Mouse (Mus musculus) cerebellum, postnatal 10 days (tissue): ENCODE data around the gene Cpn2.
A peak's percentile ranks its signal among the peaks of the same experiment; 100 is the strongest.

Experiments used
- DNase-seq, 2 experiments: peaks; one replicate each; pipeline ENCODE4 v3.0.0; 2021; ENCODE audit warnings: mixed read lengths in 2 of 2

Gene Cpn2

DNA sequence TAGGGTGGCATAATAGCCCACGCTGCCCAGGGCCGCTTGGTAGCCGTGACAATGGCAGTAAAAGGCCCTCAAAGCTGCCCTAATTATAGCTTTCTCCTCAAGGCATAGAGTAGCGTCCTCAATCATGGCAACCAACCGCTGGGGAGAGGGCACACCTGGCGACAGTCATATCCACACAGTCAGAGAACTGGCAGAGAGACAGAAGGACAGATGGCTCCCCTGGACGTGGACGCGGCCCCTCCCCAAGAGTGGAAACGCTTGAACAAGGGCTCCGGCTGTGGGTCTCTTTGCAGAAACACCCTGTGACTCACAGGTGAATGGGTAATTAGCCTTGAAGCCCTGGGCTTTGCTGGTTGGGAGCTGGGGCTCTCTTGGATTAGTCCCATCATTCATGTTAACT lies 11.1 kb upstream of the Cpn2 start:
- DNase-seq: peak; percentile 66 to 75

DNA sequence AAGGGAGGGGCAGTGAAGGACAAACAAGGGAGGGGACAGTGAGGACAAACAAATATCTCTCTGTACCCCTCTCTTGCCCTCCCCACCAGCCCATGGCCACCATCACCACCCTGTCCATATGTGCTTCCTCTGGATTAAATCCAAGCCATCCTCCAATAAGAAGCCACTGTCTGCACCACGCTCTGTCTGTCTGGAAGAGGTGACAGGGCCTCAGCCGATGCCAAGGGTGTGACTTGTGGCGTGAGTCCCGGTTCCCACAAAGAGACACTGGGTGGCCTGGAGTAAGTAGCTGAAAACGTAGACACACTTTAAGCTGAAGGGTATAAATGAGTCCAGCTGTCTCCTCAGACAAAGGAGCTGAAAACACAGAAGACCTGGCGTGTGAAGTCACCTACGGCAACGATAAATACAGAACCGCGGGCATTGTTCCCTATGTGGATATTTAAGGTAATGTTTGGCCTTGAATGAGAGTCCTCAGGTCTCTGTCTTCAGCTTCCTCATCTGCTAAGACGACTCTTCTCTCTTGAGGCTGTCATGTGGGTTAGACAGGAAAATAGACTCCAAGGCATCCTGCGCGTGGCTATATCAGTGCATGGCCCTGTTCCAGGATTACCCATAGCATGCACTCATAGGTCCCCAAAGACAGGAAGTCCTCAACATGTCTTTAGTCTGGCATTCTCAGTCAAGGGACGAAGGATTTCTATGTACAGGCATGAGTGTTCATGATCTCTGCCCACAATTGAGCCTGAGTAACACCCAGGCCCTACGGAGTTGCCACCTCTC lies 8.4 kb upstream of the Cpn2 start:
- peak; percentile 27 to 52 for DNase-seq

DNA sequence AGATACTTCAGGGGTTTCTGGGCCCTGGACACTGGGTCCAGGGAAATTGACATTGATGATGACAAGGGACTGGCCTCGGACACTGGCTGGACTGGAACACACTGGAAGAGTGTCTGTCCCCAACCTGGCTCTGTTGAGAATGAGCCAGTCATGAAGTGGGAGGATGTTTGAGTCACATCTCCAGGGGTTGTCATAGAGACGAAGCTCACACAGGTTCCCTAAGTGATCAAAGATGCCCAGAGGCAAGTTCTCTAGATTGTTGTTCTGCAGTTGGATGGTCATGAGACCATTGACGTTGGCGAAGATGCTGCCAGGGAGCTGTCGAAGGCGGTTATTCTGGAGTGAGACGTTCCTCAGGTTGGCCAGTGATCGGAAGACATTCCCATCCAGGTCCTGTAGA lies 5.8 kb upstream of the Cpn2 start:
- DNase-seq: no peak

DNA sequence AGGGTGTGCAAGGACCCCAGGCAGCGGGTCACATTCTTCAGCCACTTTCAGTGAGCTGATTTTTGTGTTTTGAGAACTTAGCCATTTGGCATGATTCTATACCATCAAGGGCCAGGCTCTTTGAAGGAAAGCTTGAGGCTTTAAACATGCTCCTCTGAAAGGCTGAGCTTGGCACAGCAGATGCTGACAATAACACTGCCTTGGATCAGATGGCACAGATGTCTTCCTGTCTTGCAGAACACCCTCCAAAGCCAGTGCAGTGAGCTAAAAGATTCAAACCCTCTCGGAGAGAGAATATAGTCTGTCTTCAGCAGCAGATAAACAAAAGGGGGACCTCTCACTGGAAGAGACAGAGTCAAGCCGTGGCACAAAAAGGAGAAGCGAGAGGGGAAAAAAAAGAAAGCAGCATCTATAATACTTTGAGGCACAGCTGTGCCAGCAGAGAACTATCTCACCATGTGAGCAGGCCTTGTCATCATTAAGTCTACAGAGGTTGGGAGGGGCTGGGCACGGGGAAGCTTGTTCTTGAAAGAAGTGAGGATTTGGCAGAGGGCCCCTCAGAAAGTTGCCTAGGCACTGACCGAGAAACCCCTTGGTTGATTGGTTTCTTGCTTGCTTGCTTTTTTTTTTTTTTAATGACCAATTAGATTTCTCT lies 4.8 kb upstream of the Cpn2 start:
- DNase-seq: peak in 1 of 2 experiments; percentile 17

DNA sequence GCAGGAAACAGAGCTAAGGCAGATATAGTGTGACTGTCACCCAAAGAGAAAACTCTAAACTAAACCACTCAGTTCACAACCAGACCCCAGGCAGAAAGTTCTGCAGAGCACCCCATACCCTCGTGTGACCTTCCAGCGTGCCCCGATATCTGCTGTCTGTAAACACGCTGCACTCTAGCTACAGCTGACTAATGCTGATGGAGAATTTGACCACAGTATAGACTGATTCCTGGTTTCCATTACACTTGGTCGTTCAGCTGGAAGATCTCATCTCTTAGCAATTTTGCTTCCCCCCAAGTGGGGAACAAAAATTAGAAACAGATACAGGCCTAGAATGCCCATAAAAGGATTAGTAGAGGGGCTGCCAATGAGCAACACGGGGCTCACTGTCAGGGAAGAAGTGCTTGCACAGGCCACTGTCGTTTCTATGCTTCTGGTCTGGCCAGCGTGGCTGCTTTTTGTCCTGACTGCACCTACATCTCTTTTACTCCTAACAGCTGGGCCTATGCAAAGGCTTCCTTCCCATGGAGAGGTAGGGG lies 4.0 kb upstream of the Cpn2 start:
- DNase-seq: no peak

DNA sequence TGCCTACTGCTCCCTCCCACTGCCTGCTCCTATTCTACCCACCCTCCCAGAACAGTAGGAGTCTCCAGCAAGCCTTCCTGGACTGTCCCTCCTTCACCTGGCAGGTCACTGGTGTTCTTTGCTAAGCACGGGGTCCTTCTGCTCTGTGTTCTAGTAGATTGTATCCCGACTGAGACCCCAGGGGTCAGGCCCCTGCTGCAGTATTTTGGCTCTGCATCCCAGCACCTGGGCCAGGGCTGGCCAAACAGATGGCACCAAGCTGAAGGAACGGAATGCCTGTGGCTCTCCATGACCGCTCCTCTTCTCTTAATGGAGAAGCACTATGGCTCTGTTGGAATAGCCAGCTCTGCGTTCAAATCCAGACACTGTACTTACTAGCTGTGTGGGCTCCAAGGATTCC lies 738 bp downstream of the Cpn2 start:
- DNase-seq: peak; percentile 60 to 78

DNA sequence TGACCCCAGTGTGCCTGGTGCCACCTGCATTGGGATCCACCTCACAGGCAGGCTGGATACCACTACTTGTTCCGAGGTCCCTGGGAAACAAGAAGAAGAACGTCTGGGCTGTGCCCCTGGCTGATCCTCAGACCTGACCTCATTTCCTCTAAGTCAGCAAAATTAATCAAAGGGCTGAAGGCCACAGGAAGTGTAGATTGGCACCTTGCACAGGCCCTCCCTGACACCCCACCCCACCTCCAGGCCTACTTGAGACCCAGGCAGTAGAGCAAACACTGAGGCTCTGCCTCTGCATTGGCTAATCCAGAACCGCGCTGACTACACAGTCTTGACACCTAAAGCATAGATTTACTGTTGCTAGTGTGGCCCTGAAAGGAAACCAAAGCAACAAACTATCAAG lies 1.7 kb downstream of the Cpn2 start:
- DNase-seq: no peak

DNA sequence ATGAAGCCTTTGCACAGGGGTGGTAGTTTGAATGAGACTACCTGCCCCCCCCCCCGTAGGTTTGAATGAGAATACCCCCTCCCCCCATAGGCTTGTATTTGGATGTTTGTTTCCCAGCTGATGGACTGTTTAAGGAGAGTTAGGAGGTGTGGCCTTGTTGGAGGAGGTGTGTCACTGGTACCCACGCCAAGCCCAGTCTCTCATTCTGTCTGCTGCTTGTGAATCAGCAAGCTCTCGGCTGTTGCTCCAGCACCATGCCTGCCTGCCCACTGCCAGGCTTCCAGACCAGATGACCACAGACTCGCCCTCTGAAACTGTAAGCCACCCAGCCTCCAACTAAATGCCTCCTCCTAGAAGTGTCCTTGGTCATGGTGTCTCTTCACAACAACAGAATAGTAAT lies 4.1 kb downstream of the Cpn2 start:
- no peak for DNase-seq

DNA sequence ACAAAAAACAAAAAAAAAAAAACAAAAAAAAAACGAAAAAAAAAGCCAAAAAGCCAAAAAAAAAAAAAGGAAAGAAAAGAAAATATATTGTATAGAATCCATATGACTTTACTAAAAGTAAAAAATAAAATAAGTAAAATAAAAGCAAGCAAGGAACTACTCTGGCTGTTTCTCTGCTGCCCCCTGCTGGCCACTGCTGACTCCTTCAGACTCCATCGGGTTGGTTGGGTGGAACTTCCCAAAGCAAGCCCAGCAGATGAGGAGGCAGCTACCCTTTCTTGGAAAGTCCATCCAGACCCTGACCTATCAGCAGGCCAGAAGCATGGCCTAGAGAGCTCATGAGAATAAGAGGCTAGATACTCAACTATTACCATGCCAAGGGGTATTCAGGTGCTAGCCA lies 4.6 kb downstream of the Cpn2 start:
- peak; percentile 86 to 87 for DNase-seq

DNA sequence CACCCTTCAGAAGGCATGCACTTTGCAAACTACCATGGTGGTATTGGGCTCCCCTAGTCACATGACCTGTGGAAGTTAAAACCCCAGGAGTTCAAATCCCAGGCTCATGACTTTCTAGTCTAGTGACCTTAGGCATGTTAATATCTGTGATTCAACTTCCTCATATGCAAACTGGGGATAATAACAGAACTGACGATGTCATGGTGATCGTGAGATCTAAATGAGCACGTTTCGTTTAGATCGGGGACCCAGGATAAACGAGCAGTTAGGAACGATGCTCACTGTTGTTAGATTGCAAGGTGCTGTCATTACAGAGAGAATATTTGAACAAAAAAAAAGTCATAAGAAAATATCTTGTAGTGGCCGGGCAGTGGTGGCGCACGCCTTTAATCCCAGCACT lies 5.1 kb downstream of the Cpn2 start:
- DNase-seq: no peak

DNA sequence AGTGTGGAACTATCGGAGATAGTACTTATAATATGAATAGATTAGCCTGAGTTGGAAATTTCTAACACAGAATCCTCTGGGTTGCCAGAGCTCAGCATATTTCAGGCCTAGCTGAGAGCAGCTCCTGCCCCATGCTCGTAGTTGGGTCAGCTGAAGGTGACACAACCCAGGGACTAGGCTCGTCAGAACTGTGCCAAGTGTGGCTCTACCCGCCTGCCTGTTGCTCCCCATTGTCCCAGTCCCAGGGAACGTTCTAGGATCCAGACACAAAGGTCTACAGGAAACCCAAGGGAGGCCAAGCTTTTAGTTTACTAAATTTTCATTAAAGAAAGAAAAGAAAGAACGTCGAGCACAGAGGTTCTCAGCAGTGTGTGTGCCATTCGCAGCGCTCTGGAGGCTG lies 6.0 kb downstream of the Cpn2 start:
- no peak for DNase-seq

DNA sequence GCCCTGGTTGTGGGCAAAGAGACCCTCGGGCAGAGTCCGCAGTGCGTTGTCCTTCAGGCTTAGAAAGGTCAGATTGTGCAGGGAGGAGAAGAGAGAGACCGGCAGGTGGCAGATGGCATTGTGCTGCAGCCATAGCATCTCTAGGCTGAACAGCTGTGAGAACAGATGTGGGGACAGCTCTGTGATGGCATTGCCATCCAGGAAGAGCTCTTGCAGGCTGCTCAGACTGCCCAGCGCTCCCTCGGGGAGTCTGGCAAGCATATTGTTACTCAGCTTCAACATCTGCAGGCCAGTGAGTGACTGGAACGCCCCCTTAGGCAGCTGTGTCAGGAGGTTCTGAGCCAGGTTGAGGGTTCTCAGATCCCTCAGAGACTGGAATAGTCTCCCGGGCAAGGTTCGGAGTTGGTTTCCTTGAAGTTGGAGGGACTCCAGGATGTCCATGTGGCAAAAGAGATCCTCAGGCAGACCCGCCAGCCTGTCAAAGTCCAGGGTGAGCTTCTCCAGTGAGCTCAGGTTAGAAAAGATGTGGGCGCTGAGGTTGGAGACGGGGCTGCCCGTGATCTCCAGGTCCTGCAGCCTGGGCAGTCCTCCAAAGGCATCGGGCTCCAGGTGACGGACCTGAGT lies 7.2 kb downstream of the Cpn2 start:
- peak; percentile 17 to 25 for DNase-seq

DNA sequence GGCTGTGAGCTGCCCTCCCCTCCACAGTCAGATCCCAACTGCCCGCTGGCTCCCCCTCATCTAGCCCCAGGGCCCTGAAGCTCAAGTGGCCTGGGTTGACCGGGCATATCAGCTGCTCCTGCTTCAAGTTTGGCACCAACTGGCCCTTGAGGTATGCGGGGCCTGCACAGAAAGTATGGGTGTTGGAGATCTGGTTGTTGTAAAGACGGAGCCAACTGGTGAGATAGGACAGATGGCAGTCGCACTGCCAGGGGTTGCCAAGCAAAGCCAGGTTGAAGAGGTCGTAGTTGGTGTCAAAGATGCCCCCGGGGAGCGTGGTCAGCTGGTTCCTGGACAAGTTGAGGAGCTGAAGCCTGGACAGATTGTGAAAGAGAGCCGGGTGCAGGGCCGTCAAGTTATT lies 7.9 kb downstream of the Cpn2 start:
- peak in 1 of 2 experiments; percentile 43 for DNase-seq

DNA sequence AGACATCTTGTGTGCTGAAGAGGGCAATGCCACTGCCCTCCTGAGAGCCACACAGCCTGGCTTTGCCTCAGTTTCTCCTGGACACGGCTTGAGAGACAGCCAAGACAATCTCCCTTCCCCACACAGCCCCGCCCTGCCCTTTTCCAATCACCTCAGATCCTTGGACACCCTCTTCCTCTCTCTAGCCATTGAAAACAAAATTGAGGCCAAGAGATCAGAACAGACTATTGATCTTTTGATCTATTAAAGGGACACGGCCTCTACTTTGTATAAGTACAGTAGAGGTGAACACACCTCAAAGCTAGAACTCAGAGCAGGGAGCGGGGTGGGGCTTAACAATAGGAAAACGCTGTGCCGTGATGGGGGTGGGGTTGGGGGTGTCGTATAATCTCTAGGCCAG lies 8.9 kb downstream of the Cpn2 start:
- DNase-seq: no peak

DNA sequence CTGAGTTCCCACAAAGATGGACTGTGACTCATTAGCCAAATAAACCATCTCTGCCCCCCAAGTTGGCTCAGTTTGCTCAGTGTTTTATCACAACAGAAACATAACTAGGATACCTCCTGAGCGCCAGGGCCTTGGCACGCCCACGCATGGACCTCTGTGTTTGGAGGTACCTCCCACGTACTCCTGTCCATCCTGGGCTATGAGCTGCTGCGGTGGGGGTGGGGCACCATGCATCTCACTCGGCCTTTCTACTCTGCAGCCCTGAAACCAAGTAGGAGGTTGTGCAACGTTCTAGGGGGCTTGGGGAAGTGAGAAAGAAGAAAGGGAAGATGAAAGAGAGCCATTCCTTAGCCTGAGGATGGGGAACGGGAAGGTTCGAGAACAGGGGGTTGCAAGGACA lies 9.6 kb downstream of the Cpn2 start:
- no peak for DNase-seq

DNA sequence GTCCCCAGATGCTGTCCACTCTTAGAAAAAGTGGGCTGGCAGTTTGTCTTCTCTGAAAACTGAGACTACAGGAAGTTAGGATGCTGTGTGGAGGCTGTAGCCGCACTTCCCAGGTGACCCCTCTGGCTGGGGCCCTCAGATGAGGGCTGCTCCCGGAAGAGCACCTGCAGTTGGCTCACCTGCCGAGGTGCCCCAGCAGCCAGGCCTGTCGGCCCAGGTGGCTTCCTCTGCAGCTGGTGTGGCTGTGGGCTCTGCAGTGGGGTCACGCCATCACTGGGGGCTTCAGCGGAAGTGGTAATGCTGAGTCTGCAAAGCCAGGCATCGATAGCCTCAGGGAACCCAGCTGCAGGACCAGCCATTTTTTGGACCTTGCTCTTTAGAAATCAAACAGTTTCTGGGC lies 12.2 kb downstream of the Cpn2 start:
- DNase-seq: no peak

DNA sequence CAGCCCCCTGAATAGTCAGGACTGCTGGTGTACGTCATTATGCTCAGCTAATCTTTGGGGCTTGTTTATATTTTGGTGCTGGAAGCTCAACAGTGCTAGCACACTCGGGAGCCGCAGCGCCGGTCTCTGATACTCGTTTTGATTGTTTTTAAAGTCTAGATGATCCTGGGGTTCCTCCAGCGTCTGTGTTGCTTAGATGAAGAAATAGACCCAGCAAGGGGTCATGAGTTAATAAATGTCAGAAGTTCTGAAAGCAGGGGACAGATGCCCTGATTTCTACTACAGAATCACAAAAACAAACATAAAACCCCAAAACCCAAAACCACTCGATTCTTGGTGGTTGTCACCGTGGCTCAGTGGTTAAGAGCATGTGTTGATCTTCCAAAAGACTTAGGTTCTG lies 13.4 kb downstream of the Cpn2 start:
- DNase-seq: no peak

DNA sequence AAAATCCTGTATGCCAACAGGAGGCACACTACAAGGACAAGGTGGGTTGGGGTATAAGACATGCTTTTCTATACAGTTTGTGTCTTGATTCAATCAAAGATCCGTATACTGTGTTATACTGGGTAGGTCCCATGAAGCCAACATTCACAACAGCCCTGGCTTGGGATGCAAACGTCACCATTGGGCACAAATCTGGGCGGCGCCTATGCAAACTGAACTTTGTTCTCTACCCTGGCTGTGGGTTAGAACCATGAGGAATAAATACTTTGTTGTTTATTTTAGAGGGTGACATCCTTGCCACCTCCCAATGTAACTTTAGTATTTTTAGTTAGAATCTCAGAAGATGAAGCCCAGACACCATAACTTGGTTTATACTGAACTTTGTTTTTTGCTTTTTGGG lies 13.9 kb downstream of the Cpn2 start:
- DNase-seq: no peak

DNA sequence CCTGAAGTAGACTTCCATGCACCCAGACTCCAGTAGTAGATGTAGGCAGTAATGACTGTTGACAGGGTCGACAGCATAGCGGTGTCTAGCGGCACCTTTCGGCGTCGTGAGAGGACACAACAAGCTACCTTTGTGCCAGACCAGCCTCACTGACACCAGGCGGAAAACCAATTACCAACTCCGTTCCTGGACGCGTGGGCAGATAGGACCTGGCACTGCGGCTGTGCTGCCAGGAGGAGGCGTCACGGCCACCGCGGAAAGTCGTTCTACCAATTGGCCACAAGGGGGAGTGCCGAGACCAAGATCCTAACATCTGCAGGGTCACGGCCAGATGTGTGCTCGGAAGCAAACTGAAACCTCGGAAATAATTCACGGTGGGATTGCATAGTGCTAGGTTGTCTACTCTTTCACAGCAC lies 15.3 kb downstream of the Cpn2 start:
- peak; percentile 78 to 81 for DNase-seq

DNA sequence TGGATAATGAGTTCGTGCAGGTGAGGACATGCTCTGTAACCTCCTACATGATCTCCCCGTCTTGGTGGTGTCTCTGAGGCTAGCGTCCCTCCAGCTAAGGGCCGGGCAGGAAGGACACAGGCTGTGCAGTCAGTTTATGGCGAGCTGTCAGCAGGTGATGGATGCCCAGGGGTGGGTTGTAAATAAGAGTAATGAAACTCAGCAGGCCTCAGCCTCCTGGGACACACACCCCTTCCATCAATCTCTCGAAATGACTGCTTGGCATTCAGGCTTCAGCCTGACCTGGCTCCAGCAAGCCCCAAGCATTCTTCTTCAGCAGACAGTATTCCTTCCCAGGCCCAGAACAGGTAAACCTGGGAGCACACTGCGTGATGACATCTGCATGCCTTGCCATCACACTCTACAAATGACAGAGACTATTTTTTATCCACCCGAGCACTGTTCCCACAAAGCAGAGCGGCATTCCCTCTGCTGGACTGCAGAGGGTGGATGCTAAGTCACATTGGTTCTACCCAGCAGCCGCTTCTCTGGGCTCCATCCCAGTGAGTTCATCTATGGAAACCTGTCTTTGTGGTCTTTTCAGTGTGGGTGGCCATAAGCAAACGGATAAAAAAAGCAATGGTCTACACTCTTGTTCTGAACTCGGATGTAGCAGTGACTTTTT lies 23.1 kb downstream of the Cpn2 start:
- DNase-seq: no peak

DNA sequence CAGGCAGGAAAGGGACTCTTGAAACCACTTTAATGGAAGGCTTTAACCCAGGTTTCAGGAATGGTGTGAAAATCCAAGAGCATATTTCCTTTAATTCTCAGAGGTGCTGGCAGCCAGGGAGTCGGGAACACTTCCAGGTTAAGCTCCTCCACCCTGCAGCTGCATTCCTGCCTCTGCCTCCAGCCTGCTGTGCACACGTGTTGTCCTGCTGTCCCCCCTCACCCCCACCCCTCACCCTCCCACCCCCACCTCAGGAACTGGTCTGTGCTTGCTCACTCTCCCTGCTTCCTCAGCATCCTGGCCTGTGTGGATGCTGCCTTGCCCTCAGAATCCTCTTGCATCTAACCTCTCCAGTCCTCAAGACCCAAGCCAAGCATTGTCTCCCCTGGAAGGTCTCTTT lies 25.7 kb downstream of the Cpn2 start:
- DNase-seq: no peak

DNA sequence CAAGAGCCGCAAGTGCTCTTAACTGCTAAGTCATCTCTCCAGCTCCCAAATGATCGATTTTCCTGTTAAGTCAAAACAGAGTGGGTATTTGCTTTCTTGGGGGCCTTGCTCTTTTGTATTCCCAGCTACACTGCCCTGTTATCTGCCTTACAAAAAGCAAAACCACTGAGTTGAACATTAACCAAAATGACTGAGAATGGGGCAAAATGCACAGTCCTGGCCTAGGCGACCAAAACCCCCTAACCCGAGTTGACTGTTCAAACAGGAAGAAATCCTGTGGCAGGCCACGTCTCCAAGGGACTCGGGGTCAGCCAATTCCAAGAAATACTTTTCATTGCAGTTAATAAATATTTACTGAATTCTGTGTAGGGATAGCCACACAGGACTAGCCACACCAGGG lies 28.5 kb downstream of the Cpn2 start:
- no peak for DNase-seq

DNA sequence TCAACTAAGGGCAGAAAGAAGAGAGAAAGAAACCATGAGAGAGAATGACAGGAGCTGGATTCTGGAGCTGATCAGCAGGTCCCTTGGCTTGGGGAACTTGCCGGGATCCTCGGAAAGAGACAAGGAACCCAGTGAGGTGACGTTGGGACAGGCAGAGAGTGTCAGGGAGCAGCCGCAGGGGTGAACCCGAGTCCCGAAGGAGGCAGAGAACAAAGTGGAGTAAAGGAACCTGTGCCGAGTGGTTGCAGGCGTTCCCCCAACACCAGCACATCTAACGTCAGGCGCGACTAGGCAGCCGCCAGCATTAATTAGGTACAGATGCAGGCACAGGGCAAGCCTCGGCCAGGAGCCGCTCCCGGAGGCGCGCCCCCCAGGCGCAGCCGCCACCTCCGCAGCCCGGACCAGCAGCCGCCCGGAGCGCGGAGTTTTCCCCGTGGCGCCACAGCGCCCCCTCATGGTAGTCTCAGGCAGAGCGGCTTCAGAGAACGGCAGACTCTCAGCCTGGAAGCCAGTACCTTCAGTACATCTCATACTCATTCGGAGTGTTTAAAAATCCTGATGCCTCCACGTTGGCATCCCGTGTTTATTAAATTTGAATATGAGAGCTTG lies 31.1 kb downstream of the Cpn2 start:
- DNase-seq: peak; percentile 92 to 94
